Mouse (Mus musculus) liver, embryonic 14.5 days (tissue): ENCODE data around the gene Isoc2a. TPM values are rescaled to one million over a fixed set of nuclear protein-coding genes. Genes with fewer than 3 reads are reported as not detected.

ENCODE experiments used
- ATAC-seq: fragments of 200-750 bp; cut with Nextera tagmentation; 2 replicates; pipeline ENCODE4 v1.8.0; 2017; ENCODE audit warnings: moderate number of reproducible peaks, mild to moderate bottlenecking, moderate library complexity; ENCODE audit not compliant: insufficient read depth
- DNase-seq, 3 experiments: peaks; one replicate each; pipeline ENCODE4 v3.0.0-alpha.2; 2012 to 2013; ENCODE audit warnings: low read depth in 3 of 3, low spot score in 3 of 3
- H3K27ac ChIP-seq: fragments of 300-500 bp; sonication (generic); 2 replicates; pipeline ENCODE4 v1.5.1; 2014; ENCODE audit warnings: moderate library complexity, mild to moderate bottlenecking, control low read depth, inconsistent platforms
- H3K27me3 ChIP-seq: fragments of 300-500 bp; sonication (generic); 2 replicates; pipeline ENCODE4 v1.6.1; 2014; ENCODE audit warnings: mild to moderate bottlenecking, low read length, moderate library complexity; ENCODE audit not compliant: control insufficient read depth, insufficient read depth
- H3K36me3 ChIP-seq: fragments of 300-500 bp; sonication (generic); replicated peaks from 2 replicates; pipeline ENCODE4 v1.6.1; 2014; ENCODE audit warnings: low read depth; ENCODE audit not compliant: control insufficient read depth, insufficient read depth
- H3K4me1 ChIP-seq, 2 experiments: fragments of 200-500 bp in 1 of 2; fragments of 300-500 bp in 1 of 2; sonication (generic) in 1 of 2; replicated peaks; 2 replicates each; pipeline ENCODE4 v1.6.1; 2012 to 2014; ENCODE audit warnings: antibody characterized with exemption in 1 of 2, inconsistent platforms in 1 of 2, low read length in 1 of 2; ENCODE audit not compliant: control insufficient read depth in 2 of 2, insufficient read depth in 2 of 2
- H3K4me2 ChIP-seq: fragments of 300-500 bp; sonication (generic); 2 replicates; pipeline ENCODE4 v1.6.1; 2014; ENCODE audit warnings: low read depth, mild to moderate bottlenecking, control low read depth, moderate library complexity
- H3K4me3 ChIP-seq, 2 experiments: fragments of 200-500 bp in 1 of 2; fragments of 300-500 bp in 1 of 2; sonication (generic) in 1 of 2; 2 replicates each; pipeline ENCODE4 v1.5.1; 2012 to 2014; ENCODE audit warnings: low read depth in 2 of 2, low read length in 2 of 2, mild to moderate bottlenecking in 2 of 2, control low read depth in 1 of 2, inconsistent platforms in 1 of 2, moderate library complexity in 1 of 2; ENCODE audit not compliant: insufficient read depth in 1 of 2
- H3K9ac ChIP-seq: fragments of 300-500 bp; sonication (generic); replicated peaks from 2 replicates; pipeline ENCODE4 v1.6.1; 2014; ENCODE audit warnings: mild to moderate bottlenecking, control low read depth, moderate library complexity
- H3K9me3 ChIP-seq: fragments of 300-500 bp; sonication (generic); 2 replicates; pipeline ENCODE4 v1.6.1; 2016; ENCODE audit warnings: low read length, mixed read lengths; ENCODE audit not compliant: control insufficient read depth
- CTCF ChIP-seq: IDR thresholded peaks from 2 replicates; pipeline ENCODE4 v1.5.1; 2016; ENCODE audit warnings: antibody characterized with exemption, low read depth, control low read depth
- EP300 ChIP-seq: IDR thresholded peaks from 2 replicates; pipeline ENCODE4 v1.6.1; 2016; ENCODE audit warnings: antibody characterized with exemption, low read depth
- WGBS: fragments of 180-500 bp; shearing (Covaris S2); extraction: QIAGEN DNeasy Blood & Tissue Kit; methylation state at CpG from one replicate; pipeline ENCODE4 v1.1.7; 2014; ENCODE audit not compliant: insufficient replicate concordance; 5-methylcytosine and 5-hydroxymethylcytosine counted together
- polyA plus RNA-seq, 2 experiments: library from polyadenylated mRNA; depleted of rRNA in 1 of 2; stranded (reverse) in 1 of 2; unstranded in 1 of 2; fragments of >200 nt; fragmentation: Nextera tagmentation in 1 of 2; extraction: Ambion mirVana in 1 of 2; gene quantifications; 2 replicates each; pipeline versions ENCODE4 v1.2.1 to v1.2.3; 2012 to 2014

Isoc2a gene
- polyA plus RNA-seq, 2 experiments: 0.56 to 6.7 TPM

DNA sequence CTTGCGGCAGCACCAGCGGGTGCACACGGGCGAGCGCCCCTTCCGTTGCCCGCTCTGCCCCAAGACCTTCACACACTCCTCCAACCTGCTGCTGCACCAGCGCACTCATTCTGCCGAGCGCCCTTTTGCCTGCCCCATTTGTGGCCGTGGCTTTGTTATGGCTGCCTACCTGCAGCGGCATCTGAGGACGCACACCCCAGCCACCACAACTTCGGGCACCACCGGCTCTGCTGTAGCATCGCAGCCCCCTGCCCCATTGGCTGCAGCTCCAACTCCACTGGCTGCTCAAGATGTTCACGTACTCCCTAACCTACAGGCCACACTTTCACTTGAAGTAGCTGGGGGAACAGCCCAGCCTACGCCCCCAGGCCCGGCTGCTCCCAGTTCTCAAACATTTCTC is 43.5 kb downstream of the Isoc2a start:
- Histone ChIP-seq H3K27ac (no peak overlapping the region), H3K9me3 (no peaks in the 10 kb centered on the region), H3K27me3 (peaks cover 22% of the 10 kb centered on the region), H3K36me3 (peaks cover 16% of the 10 kb centered on the region), H3K4me3 (no peak overlapping the region), H3K4me1 (peaks cover 5 to 10% of the 10 kb centered on the region in 2 experiments), H3K9ac (no peak overlapping the region), H3K4me2 (no peak overlapping the region)
- 89% methylated on average over 17 of the region's 19 CpGs for WGBS
- TF ChIP-seq CTCF (no peak), EP300 (no peak)
- DNase-seq (no peak), ATAC-seq (no peak)

DNA sequence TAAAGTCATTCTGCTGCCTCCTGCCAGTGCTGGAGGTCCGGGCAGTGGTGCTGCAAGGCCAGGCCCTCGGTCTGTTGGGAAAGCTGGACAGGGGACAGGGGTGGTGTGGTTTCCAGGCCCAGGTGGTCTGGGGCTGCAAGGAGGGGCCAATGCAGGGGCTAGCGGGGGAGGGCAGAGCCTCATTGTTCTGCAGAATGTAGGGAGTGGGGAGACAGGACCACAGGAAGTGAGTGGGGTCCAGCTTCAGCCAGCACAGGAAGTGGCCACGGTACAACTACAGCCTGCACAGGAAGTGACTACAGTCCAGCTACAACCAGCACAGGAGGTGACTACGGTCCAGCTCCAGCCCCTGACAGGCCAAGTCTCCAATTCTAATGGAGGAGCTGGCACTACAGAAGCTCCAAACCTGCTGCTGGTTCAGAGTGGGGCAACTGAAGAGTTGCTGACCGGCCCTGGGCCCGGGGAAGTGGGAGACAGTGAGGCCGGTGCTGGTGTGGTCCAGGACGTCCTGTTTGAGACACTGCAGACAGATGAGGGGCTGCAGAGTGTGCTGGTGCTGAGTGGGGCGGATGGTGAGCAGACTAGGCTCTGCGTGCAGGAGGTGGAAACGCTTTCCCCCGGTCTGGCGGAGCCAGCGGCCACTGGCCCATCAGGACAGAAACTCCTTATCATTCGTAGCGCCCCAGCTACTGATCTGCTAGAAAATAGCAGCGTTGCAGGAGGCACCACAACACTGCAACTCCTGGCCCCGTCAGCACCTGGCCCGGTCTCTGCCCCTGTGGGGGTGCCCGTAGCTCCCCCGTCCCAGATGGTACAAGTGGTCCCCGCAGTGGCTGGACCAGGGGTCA is 44.2 kb downstream of the Isoc2a start:
- H3K27ac ChIP-seq: no peak overlapping the region
- DNase-seq: no peak
- H3K36me3 ChIP-seq: peaks cover 16% of the 10 kb centered on the region
- H3K4me1 ChIP-seq: peaks cover under 1 to 6% of the 10 kb centered on the region in 2 experiments
- peaks cover 22% of the 10 kb centered on the region for H3K27me3 ChIP-seq
- no peak for ATAC-seq
- H3K4me3 ChIP-seq: no peak overlapping the region
- no peak overlapping the region for H3K9ac ChIP-seq
- 26% methylated on average over 23 of the region's 23 CpGs for WGBS
- H3K9me3 ChIP-seq: no peaks in the 10 kb centered on the region
- 0 out of 2 replicates have a peak overlapping the region, but pooled peaks have one; percentile 6 for H3K4me2 ChIP-seq
- TF ChIP-seq EP300 (no peak), CTCF (no peak)

DNA sequence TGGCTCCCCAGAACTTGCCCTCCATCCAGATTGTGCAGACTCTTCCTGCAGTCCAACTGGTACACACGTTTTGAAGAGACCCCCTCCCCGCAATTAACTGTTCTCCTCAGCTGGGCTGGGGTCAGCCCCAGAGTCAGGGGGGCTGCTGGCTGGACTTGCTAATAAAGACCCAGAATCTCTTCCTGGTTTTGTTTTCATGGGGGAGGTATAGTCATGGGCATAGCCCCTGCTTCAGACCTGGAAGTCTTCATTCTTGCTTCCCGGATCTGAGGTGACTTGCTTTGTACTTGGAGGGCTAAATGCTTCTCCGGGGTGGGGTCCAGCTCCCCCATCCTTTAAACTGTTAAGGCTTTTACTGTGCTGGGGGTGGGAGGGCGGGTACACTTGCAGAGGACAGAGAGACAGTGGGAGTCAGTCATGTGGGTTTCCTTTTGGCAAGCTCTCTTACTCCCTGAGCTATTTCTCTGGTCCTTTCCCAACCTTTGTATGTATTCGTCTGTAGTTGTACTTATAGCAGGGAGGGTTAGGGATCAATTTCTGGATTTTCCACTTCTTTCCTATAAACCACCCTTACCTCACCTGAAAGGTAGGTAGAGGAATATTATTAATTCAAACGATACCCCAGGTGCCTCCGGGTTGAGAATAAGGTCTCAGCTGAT is 45.0 kb downstream of the Isoc2a start, which contains the start of gene Nat14:
TSS of gene Nat14 (plus strand) at position 205 of the 659 bp plus-strand sequence.
- no peak for TF ChIP-seq EP300
- TF ChIP-seq CTCF: no peak
- 25% methylated on average over 8 of the region's 8 CpGs for WGBS
- ATAC-seq (no peak), DNase-seq (no peak)
- no peak within 1 kb of the TSS for H3K9ac ChIP-seq
- no peak within 1 kb of the TSS for H3K27ac ChIP-seq
- H3K36me3 ChIP-seq: peaks cover 16% of the 10 kb centered on the region
- no peak within 1 kb of the TSS for H3K4me3 ChIP-seq
- H3K4me1 ChIP-seq: no peaks in the 10 kb centered on the region; a peak in 1 of 4 replicates
- H3K9me3 ChIP-seq: no peaks in the 10 kb centered on the region
- peak within 1 kb of the TSS; percentile 31; the same call in 1 of the 2 replicates for H3K4me2 ChIP-seq
- peaks cover 22% of the 10 kb centered on the region for H3K27me3 ChIP-seq

GRCm38 (mm10) chr7:4922508-4922907 is 45.6 kb downstream of the Isoc2a start:
- Histone ChIP-seq H3K27ac (no peak overlapping the region), H3K4me2 (peak overlapping the region; percentile 31; the same call in 1 of the 2 replicates), H3K36me3 (peaks cover 15% of the 10 kb centered on the region), H3K4me3 (no peak overlapping the region), H3K27me3 (peaks cover 22% of the 10 kb centered on the region), H3K9me3 (no peaks in the 10 kb centered on the region), H3K4me1 (no peaks in the 10 kb centered on the region; a peak in 1 of 4 replicates), H3K9ac (no peak overlapping the region)
- ATAC-seq (no peak), DNase-seq (no peak)
- WGBS: 2% methylated on average over 14 of the region's 14 CpGs
- no peak for TF ChIP-seq CTCF
- TF ChIP-seq EP300: no peak

DNA sequence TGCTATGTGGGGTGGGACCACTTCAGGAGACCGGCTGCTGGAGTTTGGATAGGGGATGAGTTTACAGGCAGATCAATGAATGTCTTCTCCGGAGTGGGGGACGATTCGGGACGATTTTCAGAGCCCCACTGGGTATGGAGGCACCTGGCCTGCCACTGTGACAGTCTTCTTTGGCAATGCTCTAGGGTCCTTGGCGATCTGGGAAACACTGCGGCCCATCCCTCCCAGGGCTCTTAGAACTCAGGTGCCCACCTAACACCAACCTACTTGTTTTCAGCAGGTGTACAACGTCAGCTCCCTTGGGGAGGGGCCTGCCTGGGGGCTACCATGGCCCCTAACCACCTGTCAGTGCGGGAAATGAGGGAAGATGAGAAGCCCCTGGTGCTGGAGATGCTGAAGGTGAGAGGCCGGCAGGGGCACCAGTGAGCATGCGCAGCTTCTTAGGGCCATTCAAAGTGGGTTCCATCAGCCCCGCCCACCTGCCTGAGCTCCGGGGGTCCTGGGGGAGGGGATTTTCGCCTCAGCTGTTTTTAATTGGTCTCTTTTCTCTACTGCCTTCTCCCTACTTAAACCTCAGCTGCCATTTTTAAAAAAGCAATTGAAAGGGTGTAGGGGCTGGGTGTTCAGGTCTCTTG is 46.1 kb downstream of the Isoc2a start:
- no peaks in the 10 kb centered on the region for H3K9me3 ChIP-seq
- DNase-seq (no peak), ATAC-seq (no peak)
- WGBS: 5% methylated on average over 14 of the region's 14 CpGs
- peak; percentile 27; the same call in 1 of the 2 replicates for TF ChIP-seq CTCF
- TF ChIP-seq EP300: no peak
- no peak overlapping the region for H3K9ac ChIP-seq
- H3K27ac ChIP-seq: no peak overlapping the region
- no peak overlapping the region for H3K4me3 ChIP-seq
- H3K4me2 ChIP-seq: peak overlapping the region; percentile 31; the same call in 1 of the 2 replicates
- peaks cover 14% of the 10 kb centered on the region for H3K36me3 ChIP-seq
- peaks cover 22% of the 10 kb centered on the region for H3K27me3 ChIP-seq
- H3K4me1 ChIP-seq: no peaks in the 10 kb centered on the region; a peak in 1 of 4 replicates
